Mouse (Mus musculus) spleen, embryonic (tissue): ENCODE data around the gene Esyt3.

ENCODE experiments used
- CTCF ChIA-PET: fragments of 350-600 bp; sonication (Branson Sonifier 250); formaldehyde crosslinking; loops from one replicate; lab custom pipeline; 2022; lab: Charles Lee

Esyt3 gene

DNA sequence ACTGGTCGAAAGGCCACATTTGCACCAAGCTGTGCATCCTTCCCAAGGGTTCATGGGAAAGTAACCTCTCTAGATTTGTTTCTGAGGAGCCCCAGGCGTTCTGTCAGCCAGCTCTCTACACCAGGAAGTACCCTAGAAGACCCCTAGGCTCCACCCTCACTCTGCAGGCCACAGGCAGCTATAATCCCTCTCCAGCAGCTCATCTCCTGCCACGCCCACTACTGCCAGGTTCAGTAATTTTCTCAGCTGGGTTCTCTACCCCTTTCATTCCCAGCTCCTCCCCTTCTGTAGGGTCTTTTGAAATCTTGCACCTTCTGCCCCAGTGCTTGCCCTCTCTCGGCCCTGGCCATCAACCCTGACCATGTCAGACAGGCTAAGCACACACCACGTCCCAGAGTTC lies 2.4 kb downstream of the Esyt3 start:
- CTCF ChIA-PET: no interaction called here

DNA sequence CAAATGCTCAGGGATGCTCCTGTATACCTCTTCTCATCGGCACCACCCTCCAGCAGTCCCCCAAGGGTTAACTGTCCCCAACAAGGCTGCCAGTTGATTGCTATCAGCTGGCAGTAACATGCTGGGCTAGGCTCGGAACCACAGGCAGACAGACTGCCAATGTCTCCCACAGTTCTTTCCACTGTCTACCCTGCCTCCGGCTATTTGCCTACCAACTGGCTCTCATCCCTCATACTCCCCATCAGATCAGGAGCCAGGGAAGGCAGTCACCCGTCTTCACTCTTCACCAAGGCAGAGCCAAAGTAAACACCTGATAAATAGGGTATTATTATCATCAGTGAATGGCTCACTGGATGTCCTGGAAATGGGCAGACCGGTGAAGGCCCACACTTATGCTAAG lies 3.6 kb downstream of the Esyt3 start:
- CTCF ChIA-PET: no interaction called here

DNA sequence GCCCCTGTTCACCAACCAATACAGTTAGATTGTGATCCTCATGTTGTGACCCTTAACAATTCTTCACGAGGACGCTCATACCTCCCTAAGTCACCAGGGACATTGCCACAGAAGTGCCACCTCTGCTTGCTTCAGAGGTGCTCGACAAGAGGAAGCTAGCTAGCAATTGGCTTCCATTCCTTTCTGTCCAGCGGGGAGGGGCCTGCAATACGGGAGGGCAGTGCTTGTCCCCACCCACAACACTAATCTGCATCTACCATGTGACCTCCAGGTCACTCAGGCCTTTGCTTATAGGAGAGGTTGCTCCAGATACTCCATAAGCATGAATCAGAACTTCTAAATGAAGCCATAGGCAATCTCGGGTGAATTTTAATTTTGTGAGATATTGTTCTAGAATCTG lies 5.0 kb downstream of the Esyt3 start:
- CTCF ChIA-PET: no interaction called here

DNA sequence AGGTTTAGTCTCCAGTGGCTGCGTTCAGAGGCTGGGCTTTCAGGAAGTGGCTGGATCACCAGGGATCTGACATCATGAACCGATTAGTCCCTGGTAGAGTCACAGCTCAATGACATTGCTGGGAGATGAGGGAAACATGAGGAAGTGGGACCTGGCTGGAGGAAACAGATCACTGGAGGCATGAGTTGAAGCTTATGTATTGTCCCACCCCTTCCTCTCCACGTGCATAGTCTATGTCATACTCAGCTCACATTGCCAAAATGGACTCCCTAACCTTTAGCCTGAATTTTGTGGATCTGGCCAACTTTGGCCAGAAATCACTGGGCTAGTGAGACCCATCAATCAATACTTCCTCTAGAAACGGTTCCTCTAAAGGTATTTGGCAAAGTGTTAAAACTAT lies 5.4 kb downstream of the Esyt3 start:
- CTCF ChIA-PET: no interaction called here

GRCm38 (mm10) chr9:99345351-99345792 lies 13.0 kb downstream of the Esyt3 start:
- CTCF ChIA-PET: no interaction called here

DNA sequence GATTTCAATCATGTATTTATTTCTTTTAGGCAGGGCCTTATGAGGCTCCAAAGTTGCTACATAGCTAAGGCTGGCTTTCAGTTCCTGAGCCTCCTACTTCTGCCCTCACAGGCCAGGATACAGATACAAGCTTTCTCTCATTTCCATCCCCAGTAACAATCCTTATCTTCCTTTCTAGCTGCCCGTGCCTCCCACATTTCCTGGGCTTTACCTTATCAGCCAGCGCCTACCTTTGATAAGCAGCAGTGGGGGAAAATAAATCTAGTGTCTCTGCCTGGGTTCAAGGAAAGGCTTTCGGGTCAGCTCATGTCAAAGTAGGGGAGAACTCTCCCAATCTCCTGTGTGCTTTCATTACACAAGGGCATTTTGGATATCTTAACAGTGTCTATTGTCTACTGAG lies 16.8 kb downstream of the Esyt3 start:
- CTCF ChIA-PET: interaction anchor here (0.7 kb wide), 1 partner anchor 209 kb away, joined by 7 read pairs; no protein-coding TSS in a partner anchor

- CTCF ChIA-PET: no interaction called here
Measured at GRCm38 (mm10) chr9:99340126-99340525, 18.2 kb downstream of the Esyt3 start.

GRCm38 (mm10) chr9:99339182-99339581 lies 19.2 kb downstream of the Esyt3 start:
- CTCF ChIA-PET: no interaction called here

DNA sequence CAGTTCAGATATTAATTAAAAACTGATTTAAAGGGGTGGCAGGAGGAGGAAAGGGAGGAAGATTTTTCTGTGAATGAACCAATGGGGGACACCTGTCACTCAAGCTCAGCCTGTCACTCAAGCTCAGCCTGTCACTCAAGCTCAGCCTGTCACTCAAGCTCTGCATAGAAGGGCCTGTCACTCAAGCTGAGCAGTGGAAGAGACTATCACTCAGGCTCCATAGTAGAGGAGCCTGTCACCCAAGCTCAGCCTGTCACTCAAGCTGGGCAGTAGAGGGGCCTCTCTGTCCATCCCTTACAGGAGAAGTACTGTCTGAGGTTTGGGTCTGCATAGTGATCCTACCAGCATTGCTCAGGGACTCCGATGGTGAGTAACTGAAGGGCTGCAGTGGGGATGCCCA lies 20.1 kb downstream of the Esyt3 start:
- CTCF ChIA-PET: no interaction called here

- CTCF ChIA-PET: no interaction called here
Measured at GRCm38 (mm10) chr9:99336538-99336937, 21.8 kb downstream of the Esyt3 start.

DNA sequence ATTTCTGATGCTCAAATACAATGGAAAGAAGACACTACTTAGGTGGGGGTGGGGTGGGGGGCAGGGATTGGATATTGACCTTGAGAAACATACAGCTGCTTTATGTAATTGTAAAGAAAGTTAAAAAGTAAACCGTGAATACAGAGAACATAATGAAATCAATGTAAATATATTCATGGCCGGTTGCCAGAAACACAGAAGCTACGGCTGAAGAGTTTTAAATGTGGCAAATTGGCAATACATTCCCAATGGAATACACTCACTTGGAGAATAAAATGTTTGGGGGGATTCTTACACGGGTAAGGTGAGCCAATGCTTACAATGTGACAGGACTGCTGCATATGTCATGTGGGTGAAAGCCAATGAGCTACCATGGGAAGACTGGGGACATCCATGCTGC lies 31.5 kb downstream of the Esyt3 start:
- CTCF ChIA-PET: no interaction called here

DNA sequence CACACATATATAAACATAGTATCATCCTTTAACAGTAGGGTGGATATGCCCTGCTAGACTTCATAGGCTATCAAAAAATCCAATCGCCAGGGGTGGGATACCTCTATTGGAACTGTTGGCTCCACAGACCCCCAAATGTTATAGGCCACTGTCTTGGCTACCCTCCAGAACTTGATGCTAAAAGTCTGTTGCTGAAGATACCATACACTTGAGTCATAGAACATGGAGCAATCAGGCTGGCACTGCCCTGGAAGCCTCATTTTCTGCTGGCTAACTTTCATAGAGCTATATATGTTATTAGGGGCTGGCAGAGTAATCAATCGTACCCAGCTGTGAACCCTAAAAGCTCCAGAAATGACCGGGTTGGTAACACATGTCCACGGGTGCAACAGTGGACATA lies 32.4 kb downstream of the Esyt3 start:
- CTCF ChIA-PET: no interaction called here

- CTCF ChIA-PET: no interaction called here
Measured at GRCm38 (mm10) chr9:99325208-99325929, 33.0 kb downstream of the Esyt3 start.

DNA sequence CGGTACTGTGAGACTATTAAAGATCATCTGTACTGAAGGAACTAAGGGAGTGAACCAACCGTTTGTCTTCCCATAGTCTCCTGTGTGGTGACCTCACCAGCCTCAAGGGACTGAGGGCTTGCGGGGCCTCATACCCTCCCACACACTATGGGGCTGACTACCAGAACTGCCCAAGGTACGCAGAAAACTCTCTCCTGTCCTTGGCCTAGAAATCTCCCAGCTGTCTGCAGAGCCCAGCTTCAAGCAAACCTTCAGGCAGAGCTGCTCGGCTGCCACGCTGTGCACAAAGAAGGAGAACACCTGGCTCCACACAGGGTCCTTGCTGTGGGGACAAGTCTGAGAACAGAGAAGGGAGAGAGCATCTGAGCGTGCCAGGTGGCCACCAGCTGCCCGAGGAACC lies 38.4 kb downstream of the Esyt3 start:
- CTCF ChIA-PET: no interaction called here

GRCm38 (mm10) chr9:99319343-99319951 lies 38.9 kb downstream of the Esyt3 start:
- CTCF ChIA-PET: no interaction called here

DNA sequence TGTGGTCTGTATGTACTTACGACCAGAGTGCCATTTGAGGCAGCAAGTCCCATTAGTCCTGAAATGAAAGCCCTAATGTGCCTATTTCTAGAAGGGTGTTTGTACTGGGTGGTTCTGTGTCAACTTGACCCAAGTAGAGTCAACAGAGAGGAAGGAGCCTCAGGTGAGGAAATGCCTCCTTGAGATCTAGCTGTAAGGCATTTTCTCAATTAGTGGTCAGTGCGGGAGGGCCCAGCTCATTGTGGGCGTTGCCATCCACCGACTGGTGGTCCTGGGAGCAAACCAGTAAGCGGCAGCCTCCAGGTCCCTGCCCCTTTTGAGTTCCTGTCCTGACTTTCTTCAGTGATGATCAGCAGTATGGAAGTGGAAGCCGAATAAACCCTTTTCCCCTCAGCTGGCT lies 52.1 kb downstream of the Esyt3 start:
- CTCF ChIA-PET: no interaction called here

GRCm38 (mm10) chr9:99304296-99304695 lies 54.1 kb downstream of the Esyt3 start:
- CTCF ChIA-PET: no interaction called here
